Mouse (Mus musculus): ENCODE results near the gene Slc13a3.

Gene Slc13a3

DNA sequence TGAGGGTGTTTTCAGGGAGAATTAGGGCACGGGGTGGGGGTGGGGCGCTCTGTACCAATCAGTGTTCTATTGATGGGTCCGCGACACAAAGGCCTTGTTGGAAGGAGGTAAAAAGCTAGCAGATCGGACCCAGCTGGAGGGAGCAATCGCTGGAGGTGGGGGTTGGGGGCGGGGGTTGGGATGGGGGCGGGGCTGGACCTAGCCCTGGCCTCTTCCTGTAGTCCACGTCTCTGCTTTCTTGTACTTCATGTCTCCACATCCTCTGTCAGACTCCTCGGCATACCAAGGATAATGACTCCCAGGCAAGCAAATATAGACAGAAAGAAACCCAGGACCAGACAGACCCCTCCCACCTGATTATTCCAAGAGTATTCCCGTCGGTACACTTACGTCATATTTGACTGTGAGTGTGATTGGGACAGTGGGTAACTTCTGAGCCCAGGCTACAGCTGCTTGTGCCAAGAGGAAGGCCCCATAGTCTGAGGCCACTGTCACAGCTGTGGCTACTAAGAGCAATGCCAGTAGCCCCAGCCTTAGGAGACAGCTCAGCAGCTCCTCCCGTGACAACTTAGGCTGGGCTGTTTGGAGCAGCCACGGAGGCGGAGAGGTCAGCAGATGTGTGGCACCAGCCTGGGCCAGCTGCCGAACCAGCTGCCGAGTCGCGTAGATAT is 76.1 kb downstream of the Slc13a3 start:
- POLR2A ChIA-PET, result interaction anchor here in 2 of 4 experiments (0.6 to 0.9 kb wide), 3 partner anchors 362 to 571 kb away, joined by 3 read pairs; partner anchors contain the start of gene Ncoa5 (in 1 of the 2)

GRCm38 (mm10) chr2:165392156-165392555 is 80.9 kb downstream of the Slc13a3 start:
- ChIA-PET POLR2A (interaction anchor here in 1 of 4 experiments (0.9 to 1.2 kb wide), 3 partner anchors 13 to 515 kb away, joined by 3 to 5 read pairs (median 3); no protein-coding TSS in a partner anchor), CTCF (interaction anchor here (0.5 to 7.6 kb wide), 17 partner anchors 9 to 389 kb away, joined by 3 to 50 read pairs (median 4); no protein-coding TSS in a partner anchor)

More for the DNA sequence above, 76.1 kb downstream of the Slc13a3 start:
- CTCF ChIA-PET, result interaction anchor here in 2 of 4 experiments (0.6 to 7.6 kb wide), 5 partner anchors 10 to 428 kb away, joined by 3 to 50 read pairs (median 6); no protein-coding TSS in a partner anchor

DNA sequence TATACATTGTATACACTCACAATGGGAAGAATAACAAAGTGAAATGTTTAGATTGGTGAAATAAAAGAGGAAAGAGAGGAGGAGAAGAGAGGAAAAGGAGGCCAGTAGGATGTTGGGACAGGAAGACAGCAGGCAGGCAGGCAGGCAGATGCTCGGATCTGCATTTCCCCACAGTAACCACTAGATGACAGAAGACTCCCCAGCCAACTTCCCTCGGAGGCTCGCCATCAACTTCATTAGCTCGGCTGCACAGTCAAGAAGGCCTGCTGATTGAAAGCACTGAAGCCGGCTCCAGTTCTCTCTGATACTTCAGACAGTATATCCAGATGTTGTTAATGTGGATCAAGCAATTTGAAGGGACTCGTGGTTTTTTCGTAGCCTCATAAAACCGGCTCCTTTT is 81.5 kb downstream of the Slc13a3 start:
- CTCF ChIA-PET, result interaction anchor here (0.6 to 7.6 kb wide), 15 partner anchors 9 to 229 kb away, joined by 3 to 50 read pairs (median 4); no protein-coding TSS in a partner anchor
- POLR2A ChIA-PET, result interaction anchor here in 2 of 4 experiments (0.6 to 1.2 kb wide), 5 partner anchors 13 to 514 kb away, joined by 3 to 5 read pairs (median 3); no protein-coding TSS in a partner anchor

- ChIA-PET CTCF (interaction anchor here in 1 of 4 experiments (0.6 kb wide), 1 partner anchor 442 kb away, joined by 3 read pairs; no protein-coding TSS in a partner anchor), POLR2A (interaction anchor here in 1 of 4 experiments (0.5 kb wide), 1 partner anchor 14 kb away, joined by 3 read pairs; no protein-coding TSS in a partner anchor)
Measured at GRCm38 (mm10) chr2:165389299-165389952, 83.6 kb downstream of the Slc13a3 start.

DNA sequence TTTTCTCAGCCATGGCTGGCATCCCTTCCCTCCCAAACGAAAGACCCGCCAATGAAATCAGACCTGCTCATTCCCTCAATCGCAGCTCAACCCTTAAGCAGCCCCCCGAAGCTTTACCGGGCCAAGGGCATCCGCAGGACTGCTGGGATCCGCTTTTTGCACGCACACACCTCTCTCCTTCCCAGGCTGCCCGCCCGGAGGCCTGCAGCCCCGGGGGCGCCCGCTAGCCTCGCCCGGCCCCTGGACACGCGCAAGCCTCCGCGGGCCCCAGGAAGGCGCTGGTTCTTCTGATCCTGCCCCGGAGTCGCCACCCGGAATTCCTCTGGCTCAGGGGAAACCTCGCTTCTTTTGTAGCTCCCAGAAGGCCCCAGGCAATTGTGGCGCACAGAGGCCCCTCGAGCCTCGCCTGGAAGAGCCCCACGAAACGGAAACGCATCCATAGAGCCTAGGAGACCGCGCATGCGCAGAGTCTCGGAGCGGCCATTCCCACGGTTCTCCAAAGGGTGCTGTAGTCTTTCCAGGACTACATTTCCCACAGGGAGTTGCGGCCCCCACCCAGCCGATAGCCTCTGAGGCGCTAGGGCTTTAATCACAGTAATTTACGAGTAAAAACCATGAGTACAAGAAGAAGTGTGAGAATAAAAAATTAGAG is 85.1 kb downstream of the Slc13a3 start, which contains the start of gene Zfp334:
Gene Zfp334, minus strand, starts transcription at position 416 of the 652 bp plus-strand sequence.
- CTCF ChIA-PET, result interaction anchor here in 2 of 4 experiments (0.6 to 0.8 kb wide), 3 partner anchors 10 to 470 kb away, joined by 3 to 4 read pairs (median 3); no protein-coding TSS in a partner anchor

DNA sequence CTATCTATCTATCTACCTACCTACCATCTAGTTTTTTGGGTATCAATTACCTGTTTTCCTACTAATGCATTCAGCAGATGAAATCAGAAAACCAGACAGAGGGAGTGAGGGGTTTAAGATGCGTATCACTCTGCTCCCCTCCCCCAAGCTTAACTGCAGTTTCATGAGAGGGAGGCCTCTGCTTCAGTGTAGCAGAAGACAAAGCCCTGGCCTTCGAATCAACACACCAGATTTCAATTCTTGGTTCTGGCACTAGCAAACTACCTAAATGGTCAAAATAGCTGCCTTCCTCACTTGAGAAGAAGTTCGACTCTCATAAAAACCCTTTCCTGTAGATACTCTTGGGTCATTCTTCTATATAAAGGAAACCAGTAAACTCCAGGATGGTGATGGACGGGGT is 85.7 kb downstream of the Slc13a3 start:
- CTCF ChIA-PET, result interaction anchor here in 2 of 4 experiments (0.6 to 0.8 kb wide), 4 partner anchors 11 to 469 kb away, joined by 3 to 4 read pairs (median 3); no protein-coding TSS in a partner anchor
- POLR2A ChIA-PET, result interaction anchor here in 1 of 4 experiments (1.2 kb wide), 1 partner anchor 11 kb away, joined by 3 read pairs; no protein-coding TSS in a partner anchor

More for the DNA sequence above, 85.1 kb downstream of the Slc13a3 start, which contains the start of gene Zfp334:
- POLR2A ChIA-PET, result interaction anchor here in 1 of 4 experiments (0.9 to 1.2 kb wide), 2 partner anchors 12 to 307 kb away, joined by 3 read pairs; no protein-coding TSS in a partner anchor

- ChIA-PET CTCF (interaction anchor here in 2 of 4 experiments (0.7 to 1.4 kb wide), 3 partner anchors 12 to 31 kb away, joined by 3 to 7 read pairs (median 7); no protein-coding TSS in a partner anchor), POLR2A (interaction anchor here in 3 of 4 experiments (0.6 to 1.2 kb wide), 3 partner anchors 18 to 555 kb away, joined by 3 to 6 read pairs (median 3); no protein-coding TSS in a partner anchor)
Measured at GRCm38 (mm10) chr2:165380050-165380449, 93.0 kb downstream of the Slc13a3 start.

DNA sequence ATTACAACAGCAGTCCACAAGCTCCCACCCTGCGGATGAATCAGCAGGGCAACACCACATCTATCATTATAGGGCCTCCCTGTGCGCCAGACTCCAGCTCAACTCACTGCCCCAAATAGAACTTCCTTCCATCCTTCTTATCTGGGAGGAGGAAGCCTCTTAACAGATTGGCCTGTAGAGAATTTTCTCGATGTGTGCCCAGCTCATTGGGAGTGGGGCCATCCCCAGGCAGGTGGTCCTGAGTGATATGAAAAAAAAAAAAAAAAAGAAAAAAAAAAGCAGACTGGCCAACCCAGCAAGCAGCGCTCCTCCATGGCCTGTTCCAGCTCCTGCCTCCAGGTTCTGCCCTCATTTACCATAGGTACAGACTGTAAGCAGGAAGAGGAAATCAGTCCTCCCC is 97.0 kb downstream of the Slc13a3 start:
- CTCF ChIA-PET, result interaction anchor here (0.6 to 1.8 kb wide), 10 partner anchors 12 to 906 kb away, joined by 3 to 11 read pairs (median 4); no protein-coding TSS in a partner anchor
- POLR2A ChIA-PET, result interaction anchor here in 2 of 4 experiments (0.6 to 1.2 kb wide), 7 partner anchors 12 to 1062 kb away, joined by 3 to 4 read pairs (median 3); partner anchors contain the start of gene Zfp334 (in 1 of the 2)

DNA sequence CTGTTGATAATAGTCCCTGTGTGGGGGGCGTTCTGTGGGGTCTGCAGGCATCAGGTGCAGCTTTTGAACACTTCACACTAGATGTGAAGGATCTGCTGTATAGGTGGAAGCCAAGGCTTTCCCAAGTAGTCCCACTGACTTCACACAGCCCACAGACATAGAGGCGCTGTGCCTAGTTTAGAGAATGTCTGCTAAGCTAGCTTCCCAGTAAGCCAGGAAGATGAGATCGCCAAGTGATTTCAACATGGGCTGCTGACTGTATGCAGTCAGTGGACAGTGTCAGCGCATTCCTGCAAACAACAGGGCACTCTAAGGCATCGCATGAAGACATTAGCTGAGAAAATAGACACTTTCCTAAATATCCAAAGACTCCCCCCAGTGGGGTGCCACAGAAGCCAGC is 97.6 kb downstream of the Slc13a3 start:
- POLR2A ChIA-PET, result interaction anchor here in 3 of 4 experiments (0.5 to 1.2 kb wide), 5 partner anchors 12 to 297 kb away, joined by 3 to 4 read pairs (median 3); partner anchors contain the start of gene Zfp334 (in 1 of the 3)
- CTCF ChIA-PET, result interaction anchor here in 3 of 4 experiments (0.6 to 1.8 kb wide), 9 partner anchors 11 to 905 kb away, joined by 3 to 7 read pairs (median 3); no protein-coding TSS in a partner anchor

GRCm38 (mm10) chr2:165371066-165371465 is 102.0 kb downstream of the Slc13a3 start:
- ChIA-PET CTCF (interaction anchor here in 3 of 4 experiments (0.5 to 1.6 kb wide), 6 partner anchors 9 to 259 kb away, joined by 3 to 16 read pairs (median 4); no protein-coding TSS in a partner anchor), POLR2A (interaction anchor here in 2 of 4 experiments (0.6 to 1.4 kb wide), 3 partner anchors 13 to 305 kb away, joined by 3 to 5 read pairs (median 3); no protein-coding TSS in a partner anchor)

DNA sequence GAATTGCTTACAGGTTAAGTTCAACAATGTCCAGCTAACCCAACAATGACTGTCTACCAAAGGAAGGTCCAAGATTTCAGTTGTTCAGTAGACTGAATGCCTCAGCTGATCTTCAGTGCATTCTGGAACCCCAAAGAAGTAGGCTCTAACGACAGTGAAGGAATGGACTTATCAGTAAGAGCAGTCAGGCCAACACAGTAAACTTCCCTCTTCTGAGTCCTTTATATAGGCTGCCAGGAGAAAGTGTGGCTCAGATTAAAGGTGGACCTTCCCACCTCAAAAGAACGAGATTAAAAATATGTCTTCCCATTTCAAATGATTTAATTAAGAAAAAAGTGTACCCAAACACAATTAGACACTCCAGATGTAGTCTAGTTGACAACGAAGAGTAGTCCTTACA is 102.7 kb downstream of the Slc13a3 start:
- POLR2A ChIA-PET, result interaction anchor here in 2 of 4 experiments (0.6 to 1.4 kb wide), 3 partner anchors 14 to 458 kb away, joined by 3 to 4 read pairs (median 3); no protein-coding TSS in a partner anchor
- CTCF ChIA-PET, result interaction anchor here in 3 of 4 experiments (0.6 to 1.6 kb wide), 5 partner anchors 12 to 647 kb away, joined by 3 to 8 read pairs (median 5); no protein-coding TSS in a partner anchor

- CTCF ChIA-PET, result no interaction called here
- POLR2A ChIA-PET, result no interaction called here
Measured at GRCm38 (mm10) chr2:165368496-165368895, 104.5 kb downstream of the Slc13a3 start, which contains the start of gene Zfp663. Gene Zfp663 (minus strand): TSS chr2:165368729.

- ChIA-PET CTCF (interaction anchor here in 1 of 4 experiments (1.0 kb wide), 1 partner anchor 119 kb away, joined by 5 read pairs; no protein-coding TSS in a partner anchor), POLR2A (no interaction called here)
Measured at GRCm38 (mm10) chr2:165367868-165368439, 105.1 kb downstream of the Slc13a3 start.

DNA sequence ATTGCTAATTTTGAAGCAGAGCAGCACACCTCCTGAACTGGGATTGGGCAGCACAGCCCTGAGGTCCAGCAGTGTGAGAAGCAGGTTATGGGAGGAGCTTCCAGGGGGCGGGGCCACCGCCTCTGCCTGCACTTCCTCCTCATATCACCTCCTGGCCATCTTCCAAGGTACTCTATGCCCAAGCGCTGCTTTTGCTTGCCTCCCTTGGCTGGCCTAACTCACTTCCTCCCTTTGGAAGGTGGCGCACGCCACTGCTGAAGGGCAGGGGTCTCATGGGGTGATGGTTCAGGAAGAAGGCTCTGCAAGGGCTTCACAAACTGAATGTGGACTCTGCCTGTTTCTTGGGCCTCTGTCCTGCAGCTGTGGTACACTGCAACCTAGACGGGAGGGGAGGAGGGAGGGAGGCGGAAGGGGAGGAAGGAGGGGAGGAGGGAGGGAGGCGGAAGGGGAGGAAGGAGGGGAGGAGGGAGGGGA is 105.9 kb downstream of the Slc13a3 start:
- POLR2A ChIA-PET, result interaction anchor here in 1 of 4 experiments (0.6 kb wide), 1 partner anchor 1395 kb away, joined by 3 read pairs; no protein-coding TSS in a partner anchor
- CTCF ChIA-PET, result interaction anchor here in 3 of 4 experiments (0.6 to 1.8 kb wide), 4 partner anchors 120 to 292 kb away, joined by 3 to 5 read pairs (median 4); no protein-coding TSS in a partner anchor

DNA sequence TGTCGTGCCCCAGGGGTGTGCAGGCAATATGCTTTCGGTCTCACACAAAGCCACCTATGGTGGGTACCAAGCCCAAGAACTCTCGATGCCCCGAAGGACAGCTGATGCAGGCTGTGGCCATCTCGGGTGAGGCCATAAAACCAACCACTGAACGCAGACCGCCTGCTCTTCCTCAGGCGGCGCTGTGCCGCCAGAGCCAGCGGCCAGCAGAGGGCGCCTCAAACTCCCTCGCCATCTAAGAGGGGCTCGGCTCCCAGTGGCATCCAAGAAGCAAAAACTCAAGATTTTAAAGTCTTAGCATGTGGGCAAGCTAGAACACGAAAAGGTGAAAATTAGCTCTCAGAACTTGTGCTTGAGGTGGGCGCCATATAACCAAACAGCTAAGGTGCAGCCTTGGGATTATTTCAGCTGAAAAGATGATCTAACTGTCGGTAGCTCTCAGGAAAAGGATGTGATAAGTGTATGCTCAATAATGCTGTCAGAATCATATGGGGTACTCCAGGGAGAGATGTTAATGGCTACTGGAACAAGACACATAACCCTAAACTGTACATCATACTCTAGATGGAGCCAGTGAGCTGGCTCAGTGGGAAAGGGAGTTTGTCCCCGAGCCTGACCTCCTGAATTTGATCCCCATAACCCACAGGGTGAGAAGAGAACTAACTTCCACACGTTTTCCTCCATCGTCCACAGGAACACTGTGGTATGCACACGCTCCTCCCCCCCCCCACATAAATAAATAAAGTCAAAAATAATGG is 108.5 kb downstream of the Slc13a3 start:
- POLR2A ChIA-PET, result interaction anchor here in 1 of 4 experiments (0.6 to 0.8 kb wide), 2 partner anchors 123 to 457 kb away, joined by 3 to 5 read pairs; no protein-coding TSS in a partner anchor

GRCm38 (mm10) chr2:165363282-165363681 is 109.7 kb downstream of the Slc13a3 start:
- POLR2A ChIA-PET, result no interaction called here
- CTCF ChIA-PET, result interaction anchor here (0.5 to 2.8 kb wide), 17 partner anchors 12 to 463 kb away, joined by 3 to 9 read pairs (median 4); no protein-coding TSS in a partner anchor

More for the DNA sequence above, 108.5 kb downstream of the Slc13a3 start:
- CTCF ChIA-PET, result interaction anchor here (0.5 to 2.7 kb wide), 19 partner anchors 9 to 975 kb away, joined by 3 to 8 read pairs (median 3); no protein-coding TSS in a partner anchor

Data from embryonic stem cell, embryonic (primary cell).